Mouse (Mus musculus): ENCODE measurements around the gene Gfm2. TPM values are rescaled to one million over a fixed set of nuclear protein-coding genes. Genes with fewer than 3 reads are reported as not detected.
"Not testable (repeated sequence)": the region's sequence is repeated elsewhere in the genome, so short reads cannot be mapped to it uniquely, and the experiment has no call there.

The Gfm2 gene
- 37.4 and 44.0 TPM in 2 replicates for polyA plus RNA-seq (2016; fragmentation: Nextera tagmentation; extraction: Ambion mirVana)

- H3K27ac ChIP-seq = peak within 1 kb of the TSS; percentile 90
- no peaks in the 10 kb centered on the region for H3K9me3 ChIP-seq
- DNase-seq (ENCODE audit: low spot score) = peak; percentile 91
- WGBS = under 1% methylated on average over 57 of the region's 57 CpGs
- peaks cover 12% of the 10 kb centered on the region; the same call in 1 of the 2 replicates for H3K4me1 ChIP-seq (replicated peaks)
- H3K27me3 ChIP-seq (ENCODE audit: insufficient read depth, poor library complexity, severe bottlenecking) = no peaks in the 10 kb centered on the region
- peak within 1 kb of the TSS; percentile 70 for H3K4me3 ChIP-seq
- H3K36me3 ChIP-seq = peaks cover 39% of the 10 kb centered on the region
Observed at GRCm38 (mm10) chr13:97137466-97138400, at the start of gene Gfm2, which contains the start of gene Nsa2. Gene Gfm2, plus strand, starts transcription at chr13:97137937. Gene Nsa2, minus strand, starts transcription at chr13:97137937.

GRCm38 (mm10) chr13:97088183-97088582, 49.6 kb upstream of the Gfm2 start:
- WGBS = 89% methylated on average over 3 of the region's 3 CpGs
- Histone ChIP-seq H3K36me3 (no peaks in the 10 kb centered on the region), H3K27ac (no peak overlapping the region), H3K27me3 (ENCODE audit: insufficient read depth, poor library complexity, severe bottlenecking) (no peaks in the 10 kb centered on the region), H3K9me3 (no peaks in the 10 kb centered on the region), H3K4me3 (no peak overlapping the region), H3K4me1 (replicated peaks) (peaks cover 6% of the 10 kb centered on the region)
- no peak for DNase-seq (ENCODE audit: low spot score)

GRCm38 (mm10) chr13:97095726-97096125, 42.0 kb upstream of the Gfm2 start:
- Histone ChIP-seq H3K9me3 (no peaks in the 10 kb centered on the region), H3K27me3 (ENCODE audit: insufficient read depth, poor library complexity, severe bottlenecking) (no peaks in the 10 kb centered on the region), H3K4me1 (replicated peaks) (no peaks in the 10 kb centered on the region), H3K4me3 (no peak overlapping the region), H3K27ac (no peak overlapping the region), H3K36me3 (peaks cover 14% of the 10 kb centered on the region)
- WGBS = 91% methylated on average over 4 of the region's 4 CpGs
- DNase-seq (ENCODE audit: low spot score) = no peak

- Histone ChIP-seq H3K9me3 (no peaks in the 10 kb centered on the region), H3K27me3 (ENCODE audit: insufficient read depth, poor library complexity, severe bottlenecking) (no peaks in the 10 kb centered on the region), H3K4me3 (no peak within 1 kb of the TSS), H3K27ac (no peak within 1 kb of the TSS), H3K4me1 (replicated peaks) (no peaks in the 10 kb centered on the region), H3K36me3 (peaks cover 9% of the 10 kb centered on the region; the same call in 1 of the 2 replicates)
- DNase-seq (ENCODE audit: low spot score) = peak; percentile 53
- WGBS = 88% methylated on average over 22 of the region's 22 CpGs
Observed at GRCm38 (mm10) chr13:97099187-97099852, 38.4 kb upstream of the Gfm2 start, which contains the start of gene Gm6169. Gene Gm6169, minus strand, starts transcription at chr13:97099237.

GRCm38 (mm10) chr13:97104996-97105395, 32.7 kb upstream of the Gfm2 start:
- Histone ChIP-seq H3K9me3 (no peaks in the 10 kb centered on the region), H3K4me3 (no peak overlapping the region), H3K4me1 (replicated peaks) (no peaks in the 10 kb centered on the region), H3K27me3 (ENCODE audit: insufficient read depth, poor library complexity, severe bottlenecking) (no peaks in the 10 kb centered on the region), H3K27ac (no peak overlapping the region), H3K36me3 (peaks cover 10% of the 10 kb centered on the region)
- 57% methylated on average over 7 of the region's 7 CpGs for WGBS
- DNase-seq (ENCODE audit: low spot score) = no peak

GRCm38 (mm10) chr13:97107721-97108120, 30.0 kb upstream of the Gfm2 start:
- WGBS = 95% methylated on average over 4 of the region's 4 CpGs
- not testable (repeated sequence) for DNase-seq (ENCODE audit: low spot score); H3K9me3 ChIP-seq; H3K4me3 ChIP-seq; H3K27ac ChIP-seq; H3K4me1 ChIP-seq (replicated peaks); H3K27me3 ChIP-seq (ENCODE audit: insufficient read depth, poor library complexity, severe bottlenecking)
- peaks cover 21% of the 10 kb centered on the region for H3K36me3 ChIP-seq

GRCm38 (mm10) chr13:97109046-97109445, 28.7 kb upstream of the Gfm2 start:
- DNase-seq (ENCODE audit: low spot score) = no peak
- H3K27me3 ChIP-seq (ENCODE audit: insufficient read depth, poor library complexity, severe bottlenecking) = no peaks in the 10 kb centered on the region
- no peaks in the 10 kb centered on the region for H3K9me3 ChIP-seq
- H3K4me3 ChIP-seq = no peak overlapping the region
- no peak overlapping the region for H3K27ac ChIP-seq
- peaks cover 27% of the 10 kb centered on the region for H3K36me3 ChIP-seq
- no peaks in the 10 kb centered on the region for H3K4me1 ChIP-seq (replicated peaks)
- WGBS = 91% methylated on average over 4 of the region's 4 CpGs

- WGBS = 86% methylated on average over 3 of the region's 3 CpGs
- Histone ChIP-seq H3K4me1 (replicated peaks) (no peaks in the 10 kb centered on the region), H3K27ac (no peak overlapping the region), H3K27me3 (ENCODE audit: insufficient read depth, poor library complexity, severe bottlenecking) (no peaks in the 10 kb centered on the region), H3K4me3 (no peak overlapping the region), H3K36me3 (peaks cover 45% of the 10 kb centered on the region), H3K9me3 (no peaks in the 10 kb centered on the region)
- no peak for DNase-seq (ENCODE audit: low spot score)
Observed at GRCm38 (mm10) chr13:97121341-97121740, 16.4 kb upstream of the Gfm2 start.

GRCm38 (mm10) chr13:97129654-97130053, 8.1 kb upstream of the Gfm2 start:
- not testable (repeated sequence) for H3K4me1 ChIP-seq (replicated peaks); DNase-seq (ENCODE audit: low spot score); H3K27ac ChIP-seq; H3K9me3 ChIP-seq; H3K4me3 ChIP-seq; H3K27me3 ChIP-seq (ENCODE audit: insufficient read depth, poor library complexity, severe bottlenecking)
- WGBS = 94% methylated on average over 4 of the region's 4 CpGs
- H3K36me3 ChIP-seq = peaks cover 51% of the 10 kb centered on the region

- not testable (repeated sequence) for H3K27me3 ChIP-seq (ENCODE audit: insufficient read depth, poor library complexity, severe bottlenecking); H3K4me3 ChIP-seq; DNase-seq (ENCODE audit: low spot score); H3K27ac ChIP-seq; H3K4me1 ChIP-seq (replicated peaks); H3K9me3 ChIP-seq
- peaks cover 58% of the 10 kb centered on the region for H3K36me3 ChIP-seq
- WGBS = no CpG with 5 or more reads among the region's 2 CpGs
Observed at GRCm38 (mm10) chr13:97130413-97130812, 7.3 kb upstream of the Gfm2 start.

GRCm38 (mm10) chr13:97138404-97138931, 731 bp downstream of the Gfm2 start:
- Histone ChIP-seq H3K4me3 (peak overlapping the region; percentile 70), H3K4me1 (replicated peaks) (peaks cover 12% of the 10 kb centered on the region; the same call in 1 of the 2 replicates), H3K27ac (peak overlapping the region; percentile 90), H3K36me3 (peaks cover 39% of the 10 kb centered on the region)
- not testable (repeated sequence) for H3K27me3 ChIP-seq (ENCODE audit: insufficient read depth, poor library complexity, severe bottlenecking); H3K9me3 ChIP-seq; DNase-seq (ENCODE audit: low spot score)
- WGBS = 34% methylated on average over 8 of the region's 8 CpGs

- 90% methylated on average over 7 of the region's 7 CpGs for WGBS
Observed at GRCm38 (mm10) chr13:97142321-97142720, 4.6 kb downstream of the Gfm2 start.

More at GRCm38 (mm10) chr13:97142321-97142720, 4.6 kb downstream of the Gfm2 start:
- no peak overlapping the region for H3K27ac ChIP-seq
- no peak overlapping the region for H3K4me3 ChIP-seq
- no peaks in the 10 kb centered on the region for H3K9me3 ChIP-seq
- no peaks in the 10 kb centered on the region for H3K27me3 ChIP-seq (ENCODE audit: insufficient read depth, poor library complexity, severe bottlenecking)
- no peak for DNase-seq (ENCODE audit: low spot score)
- peaks cover 45% of the 10 kb centered on the region for H3K36me3 ChIP-seq
- H3K4me1 ChIP-seq (replicated peaks) = 0 out of 2 replicates have a peak, but pooled peaks cover 7% of the 10 kb centered on the region

Measured in hindbrain, embryonic 10.5 days (tissue).